Mouse (Mus musculus): ENCODE measurements at regions not wholly inside any gene's neighbourhood (a gene's known extent, or its start where the extent isn't known, plus 50 kb on each side); places are given as distances from the start of the nearest gene placed in this dataset.

DNA sequence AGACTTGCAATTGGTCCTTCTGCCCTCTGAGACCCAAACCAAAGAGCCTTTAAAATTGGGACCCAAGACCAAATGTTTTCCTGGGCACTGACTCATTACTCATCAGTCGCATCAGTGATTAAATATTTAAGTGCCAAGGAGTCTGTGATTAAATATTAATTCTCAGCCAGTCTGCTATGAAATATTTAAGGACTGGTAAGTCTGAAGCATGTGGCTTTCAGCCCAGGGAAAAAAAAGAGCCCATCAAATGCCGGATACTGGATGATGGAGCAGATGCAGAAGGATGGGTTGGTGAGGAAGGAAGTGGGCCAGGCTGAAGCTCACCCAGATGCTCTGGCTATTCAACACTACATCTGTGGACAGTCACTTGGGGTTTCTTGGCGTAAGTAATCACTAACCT lies 192.0 kb downstream of the Mycn start:
- no peak overlapping the region for H3K27ac ChIP-seq (ENCODE audit: insufficient read depth, low read depth, low read length)
- no peaks in the 10 kb centered on the region for H3K4me1 ChIP-seq (ENCODE audit: control insufficient read depth, insufficient read depth, low read length)
- H3K4me3 ChIP-seq (ENCODE audit: insufficient read depth, low read length), result no peak overlapping the region
- TF ChIP-seq CTCF (IDR thresholded peaks at IDR 0.05; ENCODE audit: low read depth, low read length) (no peak), POLR2A (IDR thresholded peaks at IDR 0.05; ENCODE audit: borderline replicate concordance, low read depth, low read length) (no peak)

DNA sequence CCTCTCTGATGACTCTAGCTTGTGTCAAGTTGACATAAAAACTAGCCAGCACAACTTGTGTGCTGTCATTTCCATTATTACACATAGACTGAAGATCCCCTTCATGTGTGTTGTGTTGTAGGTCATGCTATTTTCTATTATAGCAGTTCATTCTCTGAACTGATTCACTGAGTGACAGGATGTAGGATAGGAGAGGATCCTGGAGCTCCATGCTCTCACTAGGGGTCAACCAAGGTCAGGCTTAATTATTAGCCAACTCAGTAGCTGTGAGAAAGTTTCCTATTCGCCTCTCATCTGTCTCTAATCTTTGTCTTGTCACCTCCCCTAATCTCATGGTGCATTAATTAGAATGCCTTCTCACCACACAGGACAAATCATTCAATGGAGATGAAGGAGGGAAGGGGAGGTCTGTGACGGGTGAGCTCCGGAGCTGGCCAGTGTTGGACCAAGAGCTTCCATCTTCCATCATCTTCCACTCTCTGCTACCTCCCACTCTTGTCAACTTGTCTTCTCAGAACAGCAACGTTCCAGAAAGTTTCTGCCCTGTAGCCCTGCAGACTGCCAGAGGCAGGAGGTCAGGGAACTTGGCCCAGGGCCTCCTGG lies 194.8 kb downstream of the Mycn start:
- Histone ChIP-seq H3K4me1 (ENCODE audit: control insufficient read depth, insufficient read depth, low read length) (no peaks in the 10 kb centered on the region), H3K4me3 (ENCODE audit: insufficient read depth, low read length) (no peak overlapping the region), H3K27ac (ENCODE audit: insufficient read depth, low read depth, low read length) (no peak overlapping the region)
- TF ChIP-seq CTCF (IDR thresholded peaks at IDR 0.05; ENCODE audit: low read depth, low read length), result no peak
- no peak for TF ChIP-seq POLR2A (IDR thresholded peaks at IDR 0.05; ENCODE audit: borderline replicate concordance, low read depth, low read length)

- TF ChIP-seq CTCF (IDR thresholded peaks at IDR 0.05; ENCODE audit: low read depth, low read length) (no peak), POLR2A (IDR thresholded peaks at IDR 0.05; ENCODE audit: borderline replicate concordance, low read depth, low read length) (no peak)
- Histone ChIP-seq H3K4me3 (ENCODE audit: insufficient read depth, low read length) (no peak overlapping the region), H3K4me1 (ENCODE audit: control insufficient read depth, insufficient read depth, low read length) (no peaks in the 10 kb centered on the region), H3K27ac (ENCODE audit: insufficient read depth, low read depth, low read length) (no peak overlapping the region)
Observed at GRCm38 (mm10) chr12:12744492-12744891, 197.2 kb downstream of the Mycn start.

DNA sequence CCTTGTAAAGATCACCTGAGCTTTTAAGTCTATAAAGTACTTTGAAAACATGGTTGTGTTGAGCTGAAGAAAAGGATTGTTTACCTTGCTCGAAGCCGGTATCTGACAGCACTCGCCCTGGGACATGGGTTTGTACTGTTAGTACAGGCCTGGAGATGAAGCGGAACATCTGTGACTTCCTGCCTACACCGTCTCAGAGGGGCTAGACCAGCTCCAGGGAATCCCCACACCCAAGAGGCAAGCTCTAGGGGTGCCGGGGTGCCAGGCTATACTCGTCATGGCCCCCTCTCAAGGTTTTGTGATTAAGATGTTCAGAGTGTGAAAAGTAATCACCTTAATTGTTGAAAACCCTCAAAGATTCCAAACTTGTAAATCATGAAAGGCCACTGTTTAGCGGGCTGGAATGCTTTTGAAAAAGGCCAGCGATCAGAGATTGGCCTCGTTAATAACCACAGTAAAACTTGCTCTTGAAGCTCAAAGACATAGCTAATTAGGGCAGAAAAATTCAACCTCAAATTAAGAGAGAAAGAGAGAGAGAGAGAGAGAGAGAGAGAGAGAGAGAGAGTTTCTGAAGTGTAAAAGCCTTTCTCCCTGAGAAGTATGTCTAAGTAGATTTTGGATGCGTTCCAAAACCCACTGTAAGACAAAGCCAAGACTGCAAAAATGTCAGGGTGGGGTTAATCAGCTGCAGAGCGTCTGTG lies 202.9 kb downstream of the Mycn start:
- Histone ChIP-seq H3K4me1 (ENCODE audit: control insufficient read depth, insufficient read depth, low read length) (no peaks in the 10 kb centered on the region), H3K27ac (ENCODE audit: insufficient read depth, low read depth, low read length) (no peak overlapping the region), H3K4me3 (ENCODE audit: insufficient read depth, low read length) (no peak overlapping the region)
- TF ChIP-seq POLR2A (IDR thresholded peaks at IDR 0.05; ENCODE audit: borderline replicate concordance, low read depth, low read length) (no peak), CTCF (IDR thresholded peaks at IDR 0.05; ENCODE audit: low read depth, low read length) (no peak)

DNA sequence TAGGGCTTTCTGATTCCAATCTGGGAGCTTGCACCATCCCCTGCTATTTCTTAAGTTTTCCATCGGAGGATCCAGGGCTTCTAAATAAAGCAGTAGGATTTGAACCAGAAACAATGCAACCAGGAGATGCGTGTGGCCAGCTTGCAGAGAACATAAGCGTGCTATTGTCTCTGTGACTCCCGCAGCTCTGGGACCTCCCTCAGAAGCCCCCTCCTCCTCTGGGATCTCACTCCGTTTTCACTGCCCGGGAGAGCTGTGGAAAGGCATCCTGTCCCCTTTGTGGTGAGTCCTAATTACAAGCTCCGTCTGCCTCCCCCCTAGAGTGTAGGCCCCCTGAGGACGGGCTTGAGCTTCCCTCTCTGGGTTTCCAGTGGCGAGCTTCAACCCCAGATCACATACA lies 215.9 kb downstream of the Mycn start:
- H3K27ac ChIP-seq (ENCODE audit: insufficient read depth, low read depth, low read length), result no peak overlapping the region
- H3K4me3 ChIP-seq (ENCODE audit: insufficient read depth, low read length), result no peak overlapping the region
- no peaks in the 10 kb centered on the region for H3K4me1 ChIP-seq (ENCODE audit: control insufficient read depth, insufficient read depth, low read length)
- TF ChIP-seq CTCF (IDR thresholded peaks at IDR 0.05; ENCODE audit: low read depth, low read length), result no peak
- TF ChIP-seq POLR2A (IDR thresholded peaks at IDR 0.05; ENCODE audit: borderline replicate concordance, low read depth, low read length), result no peak

GRCm38 (mm10) chr12:12725075-12725474 lies 216.6 kb downstream of the Mycn start:
- Histone ChIP-seq H3K4me3 (ENCODE audit: insufficient read depth, low read length) (no peak overlapping the region), H3K27ac (ENCODE audit: insufficient read depth, low read depth, low read length) (no peak overlapping the region), H3K4me1 (ENCODE audit: control insufficient read depth, insufficient read depth, low read length) (no peaks in the 10 kb centered on the region)
- TF ChIP-seq POLR2A (IDR thresholded peaks at IDR 0.05; ENCODE audit: borderline replicate concordance, low read depth, low read length), result no peak

GRCm38 (mm10) chr12:12723724-12724487 lies 217.8 kb downstream of the Mycn start:
- no peaks in the 10 kb centered on the region for H3K4me1 ChIP-seq (ENCODE audit: control insufficient read depth, insufficient read depth, low read length)
- H3K4me3 ChIP-seq (ENCODE audit: insufficient read depth, low read length), result no peak overlapping the region
- no peak overlapping the region for H3K27ac ChIP-seq (ENCODE audit: insufficient read depth, low read depth, low read length)
- no peak for TF ChIP-seq CTCF (IDR thresholded peaks at IDR 0.05; ENCODE audit: low read depth, low read length)
- no peak for TF ChIP-seq POLR2A (IDR thresholded peaks at IDR 0.05; ENCODE audit: borderline replicate concordance, low read depth, low read length)

GRCm38 (mm10) chr12:12722982-12723661 lies 218.6 kb downstream of the Mycn start:
- Histone ChIP-seq H3K4me3 (ENCODE audit: insufficient read depth, low read length) (no peak overlapping the region), H3K4me1 (ENCODE audit: control insufficient read depth, insufficient read depth, low read length) (no peaks in the 10 kb centered on the region), H3K27ac (ENCODE audit: insufficient read depth, low read depth, low read length) (no peak overlapping the region)
- TF ChIP-seq POLR2A (IDR thresholded peaks at IDR 0.05; ENCODE audit: borderline replicate concordance, low read depth, low read length) (no peak), CTCF (IDR thresholded peaks at IDR 0.05; ENCODE audit: low read depth, low read length) (no peak)

DNA sequence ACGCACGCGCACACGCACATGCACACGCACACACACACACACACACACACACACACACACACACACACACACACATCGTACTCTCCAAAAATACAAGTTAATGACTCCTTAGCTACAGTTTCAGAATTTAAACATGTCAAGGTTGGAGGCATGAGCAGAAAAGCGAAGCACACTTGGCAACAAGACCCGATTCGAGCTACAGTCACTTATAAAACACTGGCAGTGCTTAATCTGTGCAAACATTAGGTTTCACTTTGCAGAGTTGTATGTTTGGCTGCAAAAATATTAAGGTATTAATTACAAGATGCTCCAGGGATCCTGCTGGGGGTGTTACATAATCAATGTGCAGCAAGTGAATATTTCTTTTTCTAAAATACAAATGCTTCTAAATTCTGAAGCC lies 225.0 kb downstream of the Mycn start:
- TF ChIP-seq POLR2A (IDR thresholded peaks at IDR 0.05; ENCODE audit: borderline replicate concordance, low read depth, low read length) (no peak), CTCF (IDR thresholded peaks at IDR 0.05; ENCODE audit: low read depth, low read length) (no peak)
- no peaks in the 10 kb centered on the region for H3K4me1 ChIP-seq (ENCODE audit: control insufficient read depth, insufficient read depth, low read length)
- no peak overlapping the region for H3K27ac ChIP-seq (ENCODE audit: insufficient read depth, low read depth, low read length)
- H3K4me3 ChIP-seq (ENCODE audit: insufficient read depth, low read length), result no peak overlapping the region
